Mouse (Mus musculus) CH12.LX (cell line): Measurements from ENCODE around the gene Stap2. TPM values are rescaled to one million over a fixed set of nuclear protein-coding genes. Genes with fewer than 3 reads are reported as not detected.

Experiments
- DNase-seq: peaks from one replicate; pipeline ENCODE4 v3.0.0-alpha.2; 2013; ENCODE audit errors: extremely low read depth
- H3K27ac ChIP-seq: 2 replicates; pipeline ENCODE4 v1.5.1; 2012; ENCODE audit warnings: low read depth, mild to moderate bottlenecking, control low read depth, moderate library complexity; ENCODE audit not compliant: insufficient read depth
- H3K27me3 ChIP-seq: replicated peaks from 2 replicates; pipeline ENCODE3; 2012; ENCODE audit warnings: inconsistent platforms
- H3K36me3 ChIP-seq, 2 experiments: replicated peaks in 1 of 2; 2 replicates each; pipeline versions ENCODE3 to v1.6.1; 2012; ENCODE audit warnings: inconsistent platforms in 1 of 2, low read length in 1 of 2, mild to moderate bottlenecking in 1 of 2, mixed read lengths in 1 of 2, moderate library complexity in 1 of 2; ENCODE audit not compliant: control insufficient read depth in 1 of 2, insufficient read depth in 1 of 2
- H3K4me1 ChIP-seq, 2 experiments: 2 replicates each; pipeline ENCODE4 v1.6.1; 2012; ENCODE audit warnings: inconsistent platforms in 1 of 2, moderate library complexity in 1 of 2; ENCODE audit not compliant: insufficient read depth in 2 of 2, control insufficient read depth in 1 of 2
- H3K4me2 ChIP-seq: 2 replicates; pipeline ENCODE4 v1.6.1; 2012; ENCODE audit warnings: low read depth, mild to moderate bottlenecking, control low read depth; ENCODE audit not compliant: poor library complexity, insufficient read depth, severe bottlenecking
- H3K4me3 ChIP-seq, 3 experiments: fragments of 150-350 bp in 1 of 3; sonication (generic) in 1 of 3; replicated peaks in 1 of 3; 2 replicates each; pipeline versions ENCODE3 to v1.5.1; 2011 to 2012; ENCODE audit warnings: low read depth in 2 of 3, low read length in 2 of 3, mild to moderate bottlenecking in 2 of 3, moderate library complexity in 2 of 3, control low read depth in 1 of 3, improper control_type of control experiment in 1 of 3, inconsistent platforms in 1 of 3, mixed read lengths in 1 of 3; ENCODE audit not compliant: poor library complexity in 1 of 3
- H3K79me2 ChIP-seq: replicated peaks from 2 replicates; pipeline ENCODE4 v1.6.1; 2012; ENCODE audit warnings: mild to moderate bottlenecking, moderate library complexity; ENCODE audit not compliant: control insufficient read depth, poor library complexity, insufficient read depth, severe bottlenecking; ENCODE audit errors: extremely low read depth
- H3K9ac ChIP-seq: 2 replicates; pipeline ENCODE4 v1.6.1; 2012; ENCODE audit warnings: low read depth, mild to moderate bottlenecking, control low read depth, moderate library complexity; ENCODE audit not compliant: insufficient read depth
- H3K9me3 ChIP-seq: replicated peaks from 2 replicates; pipeline ENCODE3; 2012; ENCODE audit warnings: low read length, inconsistent platforms, mixed read lengths
- BHLHE40 ChIP-seq: IDR thresholded peaks from 2 replicates; pipeline ENCODE4 v1.6.1; 2011; ENCODE audit warnings: mild to moderate bottlenecking, low read depth, low read length, improper control_type of control experiment
- CHD1 ChIP-seq: IDR thresholded peaks from 2 replicates; pipeline ENCODE4 v1.6.1; 2012; ENCODE audit warnings: low read depth, low read length, improper control_type of control experiment, inconsistent platforms
- CHD2 ChIP-seq: IDR thresholded peaks from 2 replicates; pipeline ENCODE4 v1.6.1; 2011; ENCODE audit warnings: low read length, improper control_type of control experiment
- CTCF ChIP-seq, 2 experiments: IDR thresholded peaks in 1 of 2; conservative IDR thresholded peaks in 1 of 2; 2 replicates each; pipeline ENCODE4 v1.5.1; 2011 to 2012; ENCODE audit warnings: low read depth in 2 of 2, low read length in 2 of 2, improper control_type of control experiment in 1 of 2, inconsistent platforms in 1 of 2, mild to moderate bottlenecking in 1 of 2, moderate library complexity in 1 of 2
- GABPA ChIP-seq: IDR thresholded peaks from 2 replicates; pipeline ENCODE4 v1.6.1; 2012; ENCODE audit warnings: low read depth, low read length, improper control_type of control experiment, inconsistent platforms; ENCODE audit not compliant: insufficient replicate concordance
- IRF4 ChIP-seq: IDR thresholded peaks from 2 replicates; pipeline ENCODE4 v1.6.1; 2014; ENCODE audit warnings: low read depth, mild to moderate bottlenecking, inconsistent platforms, low read length, improper control_type of control experiment
- JUN ChIP-seq: IDR thresholded peaks from 2 replicates; pipeline ENCODE4 v1.6.1; 2011; ENCODE audit warnings: low read depth, mild to moderate bottlenecking, low read length, improper control_type of control experiment, moderate library complexity; ENCODE audit not compliant: insufficient read depth
- JUND ChIP-seq: conservative IDR thresholded peaks from 2 replicates; pipeline ENCODE4 v1.6.1; 2011; ENCODE audit warnings: low read depth, low read length, improper control_type of control experiment
- KAT2A ChIP-seq: IDR thresholded peaks from 2 replicates; pipeline ENCODE4 v1.6.1; 2012; ENCODE audit warnings: low read length, improper control_type of control experiment, inconsistent platforms; ENCODE audit not compliant: insufficient replicate concordance
- MEF2A ChIP-seq: IDR thresholded peaks from 2 replicates; pipeline ENCODE4 v1.6.1; 2014; ENCODE audit warnings: low read depth, mild to moderate bottlenecking, inconsistent platforms, low read length, improper control_type of control experiment, borderline replicate concordance
- NRF1 ChIP-seq: IDR thresholded peaks from 2 replicates; pipeline ENCODE4 v1.6.1; 2014; ENCODE audit warnings: low read depth, mild to moderate bottlenecking, inconsistent platforms, low read length, improper control_type of control experiment, moderate library complexity
- PAX5 ChIP-seq: IDR thresholded peaks from 2 replicates; pipeline ENCODE4 v1.6.1; 2012; ENCODE audit warnings: low read length, inconsistent platforms, mixed read lengths
- POLR2A ChIP-seq: IDR thresholded peaks from 2 replicates; pipeline ENCODE4 v1.6.1; 2011; ENCODE audit warnings: low read depth, mild to moderate bottlenecking, improper control_type of control experiment, low read length
- POLR2AphosphoS2 ChIP-seq: IDR thresholded peaks from 2 replicates; pipeline ENCODE4 v1.6.1; 2011; ENCODE audit warnings: low read depth, low read length, improper control_type of control experiment
- RAD21 ChIP-seq: IDR thresholded peaks from 2 replicates; pipeline ENCODE4 v1.6.1; 2011; ENCODE audit warnings: low read depth, mild to moderate bottlenecking, low read length, improper control_type of control experiment, moderate library complexity
- RCOR1 ChIP-seq: conservative IDR thresholded peaks from 2 replicates; pipeline ENCODE4 v1.6.1; 2012; ENCODE audit warnings: low read depth, mild to moderate bottlenecking, inconsistent platforms, low read length, improper control_type of control experiment
- TBP ChIP-seq: conservative IDR thresholded peaks from 2 replicates; pipeline ENCODE4 v1.6.1; 2011; ENCODE audit warnings: low read depth, low read length, improper control_type of control experiment
- ZC3H11A ChIP-seq: IDR thresholded peaks from 2 replicates; pipeline ENCODE4 v1.6.1; 2012; ENCODE audit warnings: low read depth, mild to moderate bottlenecking, inconsistent platforms, low read length, improper control_type of control experiment
- ZKSCAN1 ChIP-seq: IDR thresholded peaks from 2 replicates; pipeline ENCODE4 v1.6.1; 2012; ENCODE audit warnings: low read depth, inconsistent platforms, low read length, improper control_type of control experiment, borderline replicate concordance
- ZMIZ1 ChIP-seq: IDR thresholded peaks from 2 replicates; pipeline ENCODE4 v1.6.1; 2012; ENCODE audit warnings: low read depth, mild to moderate bottlenecking, inconsistent platforms, low read length, improper control_type of control experiment
- dilution Hi-C: fragments of 300-500 bp; cut with MboI; formaldehyde crosslinking; loops from 2 replicates; pipeline ENCODE4 v1.14.3; 2020; ENCODE audit warnings: low sequenced_read_pairs; ENCODE audit not compliant: extremely low pct_unique_long_range_greater_than_20kb, extremely low pct_ligation_motif_present
- in situ Hi-C: fragments of 300-500 bp; cut with MboI; formaldehyde crosslinking; loops from 3 replicates; pipeline ENCODE4 v1.14.3; 2019; ENCODE audit warnings: low sequenced_read_pairs, low pct_ligation_motif_present, low pct_unique_long_range_greater_than_20kb, mixed read lengths
- polyA plus RNA-seq: library from polyadenylated mRNA; unstranded; fragments of >175 nt; gene quantifications from 2 replicates; pipeline ENCODE4 v1.2.1, GENCODE M21; 2012; ENCODE audit warnings: low read depth; ENCODE audit not compliant: insufficient read length
- total RNA-seq, 2 experiments: library from RNA; depleted of rRNA; stranded (reverse); fragments of 300-350 nt in 1 of 2; fragments of >200 nt in 1 of 2; gene quantifications; 2 replicates each; pipeline ENCODE4 v1.2.3; 2012 to 2014

Gene Stap2
- total and polyA plus RNA-seq, 3 experiments: 0.51 to 3.2 (median 0.52) TPM

- peaks cover 25 to 93% of the 10 kb centered on the region in 2 experiments for H3K4me1 ChIP-seq
Observed at GRCm38 (mm10) chr17:56030238-56030870, 25.0 kb upstream of the Stap2 start.

DNA sequence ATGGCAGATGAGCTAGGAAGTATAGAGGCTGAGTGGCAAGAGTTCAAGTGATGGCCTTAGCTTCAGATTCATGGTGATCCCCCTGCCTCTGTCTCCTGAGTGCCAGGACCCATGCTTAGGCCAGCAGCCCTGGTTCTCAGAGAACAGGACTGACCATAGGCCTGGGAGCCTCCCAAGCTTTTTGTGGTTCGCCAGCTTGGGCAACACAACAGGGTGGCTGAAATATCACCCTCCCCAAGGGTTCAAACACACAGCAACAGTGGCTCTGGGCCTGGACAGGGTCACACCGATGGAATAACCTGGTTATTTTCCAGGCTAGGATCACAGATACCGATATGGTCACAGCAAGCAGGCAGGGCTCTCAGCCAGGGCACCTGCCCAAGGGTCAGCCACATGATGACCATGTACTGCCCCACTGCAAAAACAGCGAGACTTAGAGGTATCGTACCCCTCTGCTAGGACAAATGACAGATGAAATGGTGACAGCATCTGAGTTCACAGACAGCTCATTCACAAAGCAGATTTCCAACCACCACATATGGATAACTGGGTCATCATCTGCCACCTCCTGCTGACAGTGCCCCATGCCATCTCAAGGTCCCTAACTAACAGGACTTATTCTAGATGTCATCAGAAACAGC, 22.5 kb upstream of the Stap2 start:
- H3K4me2 ChIP-seq: no peak overlapping the region
- no peaks in the 10 kb centered on the region for H3K27me3 ChIP-seq
- DNase-seq: no peak
- peaks cover 35 to 89% of the 10 kb centered on the region in 2 experiments for H3K36me3 ChIP-seq
- peaks cover 32 to 93% of the 10 kb centered on the region in 2 experiments for H3K4me1 ChIP-seq
- H3K27ac ChIP-seq: no peak overlapping the region
- H3K9me3 ChIP-seq: no peaks in the 10 kb centered on the region
- TF ChIP-seq ZC3H11A: no peak
- no peak for TF ChIP-seq ZKSCAN1
- no peak for TF ChIP-seq IRF4
- TF ChIP-seq ZMIZ1: no peak
- no peak for TF ChIP-seq RAD21
- no peak for TF ChIP-seq PAX5
- TF ChIP-seq JUND: no peak
- no peak for TF ChIP-seq TBP
- TF ChIP-seq JUN: no peak
- TF ChIP-seq CTCF (conservative IDR thresholded peaks at IDR 0.05 in 1 of 2, IDR thresholded peaks at IDR 0.05 in 1 of 2; ENCODE audit: low read depth in 2 of 2, low read length in 2 of 2): no peak
- no peak for TF ChIP-seq POLR2AphosphoS2
- H3K9ac ChIP-seq: no peak overlapping the region
- dilution Hi-C loops: no loop called here
- H3K4me3 ChIP-seq: no peak overlapping the region
- peaks cover 64% of the 10 kb centered on the region for H3K79me2 ChIP-seq
- in situ Hi-C loops: no loop called here

More at GRCm38 (mm10) chr17:56030238-56030870, 25.0 kb upstream of the Stap2 start:
- H3K27me3 ChIP-seq: no peaks in the 10 kb centered on the region
- no peaks in the 10 kb centered on the region for H3K9me3 ChIP-seq
- no peak overlapping the region for H3K4me3 ChIP-seq
- H3K4me2 ChIP-seq: no peak overlapping the region
- TF ChIP-seq MEF2A (no peak), RAD21 (no peak), CTCF (conservative IDR thresholded peaks at IDR 0.05 in 1 of 2, IDR thresholded peaks at IDR 0.05 in 1 of 2; ENCODE audit: low read depth in 2 of 2, low read length in 2 of 2) (no peak), POLR2AphosphoS2 (no peak), ZKSCAN1 (no peak), ZMIZ1 (no peak), JUN (no peak), BHLHE40 (no peak), CHD1 (no peak), NRF1 (no peak), CHD2 (no peak), POLR2A (no peak), KAT2A (no peak), ZC3H11A (no peak), RCOR1 (no peak), GABPA (no peak)
- in situ Hi-C loops (no loop called here), dilution Hi-C loops (no loop called here)
- no peak for DNase-seq
- peaks cover 35 to 82% of the 10 kb centered on the region in 2 experiments for H3K36me3 ChIP-seq
- no peak overlapping the region for H3K9ac ChIP-seq
- peaks cover 79% of the 10 kb centered on the region for H3K79me2 ChIP-seq
- no peak overlapping the region for H3K27ac ChIP-seq
